In the genomic region with DNA sequence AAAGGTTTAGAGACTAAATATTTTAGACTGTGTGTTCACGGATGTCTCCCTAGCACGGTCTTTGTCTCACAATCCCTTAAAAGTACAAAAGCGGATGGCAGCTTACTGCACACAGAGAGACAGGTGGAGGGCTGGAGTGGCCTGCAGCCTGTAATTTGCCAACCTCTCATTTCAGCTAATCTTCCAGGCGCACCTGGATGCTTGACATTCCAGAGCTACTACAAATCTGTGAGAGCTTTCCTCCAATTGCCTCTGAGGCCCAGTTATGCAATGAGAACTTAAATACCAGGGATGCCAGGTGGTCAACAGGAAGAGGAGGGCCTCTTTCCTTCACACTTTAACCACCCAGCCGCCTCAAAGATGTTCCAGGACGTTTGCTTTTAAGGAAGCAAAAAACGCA, we compare ENCODE assay signal across 17 mouse cellular contexts.
DNase-seq lines count a peak whose midpoint lies in the region; ATAC-seq and TF ChIP-seq lines count a peak whose summit lies in the region.
"Had no signal": no experiment of that assay in that cellular context is flagged by ENCODE, and none has a peak within 500 bp of the region (broad histone marks: within the 10 kb centered on the region; RNA-seq: fewer than 3 reads in every experiment).

No protein-coding gene starts in this region.

- H3K36me3 ChIP-seq in intestine, postnatal 0 days (ENCODE audit: control insufficient read depth, insufficient read depth): no peaks in the 10 kb centered on the region
- H3K36me3 ChIP-seq: embryonic facial prominence, embryonic 15.5 days; forebrain, embryonic 15.5 days; liver, embryonic 12.5 days had no signal

- peaks cover 3% of the 10 kb centered on the region; the same call in 1 of the 2 replicates for H3K4me1 ChIP-seq in lung, adult 2 months (ENCODE audit: control insufficient read depth, insufficient read depth, low read length)
- H3K4me1 ChIP-seq in intestine, postnatal 0 days (replicated peaks; ENCODE audit: control insufficient read depth, insufficient read depth, low read length): no peaks in the 10 kb centered on the region
- H3K4me1 ChIP-seq: liver, embryonic 12.5 days had no signal

- no peak for TF ChIP-seq CTCF in lung, adult 2 months (IDR thresholded peaks at IDR 0.05; ENCODE audit: insufficient read depth, low read length)
- TF ChIP-seq CTCF in intestine, postnatal 0 days (IDR thresholded peaks at IDR 0.05; ENCODE audit: low read depth): no peak

- no peaks in the 10 kb centered on the region for H3K27me3 ChIP-seq in intestine, postnatal 0 days (replicated peaks; ENCODE audit: control insufficient read depth, insufficient read depth, low read length)
- H3K27me3 ChIP-seq: embryonic facial prominence, embryonic 15.5 days; forebrain, embryonic 15.5 days; liver, embryonic 12.5 days had no signal

- 54% methylated on average over 7 of the region's 7 CpGs for WGBS in lung, adult 2 months
- 40% methylated on average over 7 of the region's 7 CpGs for whole genome bisulfite sequencing in intestine, postnatal 0 days

- no peak overlapping the region for H3K27ac ChIP-seq in intestine, postnatal 0 days (ENCODE audit: low read depth, low read length)
- H3K27ac ChIP-seq: embryonic facial prominence, embryonic 15.5 days; forebrain, embryonic 15.5 days; layer of hippocampus, adult 2 months; liver, embryonic 12.5 days; stomach, postnatal 0 days had no signal

- no peak for TF ChIP-seq POLR2A in lung, adult 2 months (IDR thresholded peaks at IDR 0.05; ENCODE audit: borderline replicate concordance, extremely low read depth, low read depth, low read length)

- ATAC-seq in intestine, postnatal 0 days: no peak
- ATAC-seq: forebrain, embryonic 15.5 days; hindbrain, embryonic 16.5 days; liver, embryonic 12.5 days had no signal

- DNase-seq in urinary bladder, postnatal 25 days (ENCODE audit: low spot score): peak; percentile 9
- DNase-seq in urinary bladder, postnatal 10 days (ENCODE audit: low spot score): no peak
- DNase-seq in kidney, adult 8-10 months: peak; percentile 23 to 62
- peak; percentile 59 for DNase-seq in lung, adult 2 months
- no peak for DNase-seq in right cerebral cortex, postnatal 25 days
- DNase-seq in cerebellum, postnatal 4 days (ENCODE audit: low spot score in 2 of 2): no peak
- DNase-seq: cerebellum, adult 2 months; gastrocnemius, postnatal 25 days; heart, postnatal 10 days had no signal

- H3K4me2 ChIP-seq in intestine, postnatal 0 days (replicated peaks; ENCODE audit: low read depth): no peak overlapping the region
- H3K4me2 ChIP-seq: embryonic facial prominence, embryonic 15.5 days; forebrain, embryonic 15.5 days; liver, embryonic 12.5 days had no signal

- peak overlapping the region; percentile 33 for H3K4me3 ChIP-seq in lung, adult 2 months (replicated peaks; ENCODE audit: extremely low read depth, low read depth, low read length)
- H3K4me3 ChIP-seq in intestine, postnatal 0 days (ENCODE audit: low read depth, low read length): no peak overlapping the region
- H3K4me3 ChIP-seq: embryonic facial prominence, embryonic 15.5 days; forebrain, embryonic 15.5 days; layer of hippocampus, adult 2 months; liver, embryonic 12.5 days; myocyte had no signal

- H3K9me3 ChIP-seq in intestine, postnatal 0 days (ENCODE audit: control insufficient read depth): no peaks in the 10 kb centered on the region
- H3K9me3 ChIP-seq: embryonic facial prominence, embryonic 15.5 days; forebrain, embryonic 15.5 days; liver, embryonic 12.5 days had no signal

- H3K9ac ChIP-seq in intestine, postnatal 0 days (ENCODE audit: low read depth, low read length): no peak overlapping the region
- H3K9ac ChIP-seq: embryonic facial prominence, embryonic 15.5 days; forebrain, embryonic 15.5 days; liver, embryonic 12.5 days had no signal

Comparison
In these comparisons a context has a peak if more than half of its experiments do, and no peak if none do; other contexts are left out.
1. DNase-seq: peak in urinary bladder, postnatal 25 days (single experiment), kidney, adult 8-10 months (2 of 2) and lung, adult 2 months (single experiment); none in urinary bladder, postnatal 10 days (single experiment), right cerebral cortex, postnatal 25 days (single experiment) and cerebellum, postnatal 4 days (0 of 2).